Mouse (Mus musculus) kidney, postnatal 36 days (tissue): ENCODE data around the gene Slco3a1.

Experiments
- DNase-seq, 2 experiments: peaks; one replicate each; pipeline ENCODE4 v3.0.0; 2021 to 2022; ENCODE audit warnings: mixed read lengths in 2 of 2

The Slco3a1 gene

DNA sequence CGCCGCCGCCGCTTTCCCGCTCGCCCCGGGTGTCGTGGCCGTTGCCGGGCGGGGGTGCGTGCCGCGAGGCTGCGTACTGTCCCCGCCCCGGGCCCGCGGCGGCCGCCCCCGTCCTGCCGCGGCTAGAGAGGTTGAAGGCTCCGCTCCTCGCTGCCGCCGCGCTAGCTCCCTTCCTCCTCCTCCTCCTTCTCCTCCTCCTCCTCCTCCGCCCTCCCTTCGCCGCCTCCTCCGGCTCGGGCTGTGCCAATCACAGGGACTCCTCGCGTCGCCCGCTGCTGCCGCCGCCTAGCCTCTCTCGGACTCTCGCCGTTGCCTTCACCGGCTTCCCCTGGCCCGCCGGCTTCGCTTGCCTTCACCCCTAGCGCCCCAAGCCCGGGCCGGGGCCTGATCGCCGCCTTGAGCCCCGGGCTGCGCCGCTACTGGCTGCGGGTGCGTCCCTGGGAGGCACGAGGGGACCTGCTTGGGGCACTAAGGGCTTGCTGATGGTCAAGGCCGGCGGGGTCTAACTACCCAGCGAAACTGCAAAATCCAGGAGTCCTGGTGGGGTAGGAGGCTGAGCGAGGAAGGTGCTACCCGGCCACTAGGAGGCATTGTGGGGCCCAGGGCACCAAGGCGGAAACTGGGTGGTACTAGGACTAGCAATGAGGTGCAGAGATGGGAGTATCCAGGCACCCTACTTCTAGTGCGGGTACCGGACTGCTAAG lies at the start of gene Slco3a1:
Gene Slco3a1 (minus strand): TSS at position 173 of the 704 bp plus-strand sequence.
- DNase-seq, result peak; percentile 87 to 88

DNA sequence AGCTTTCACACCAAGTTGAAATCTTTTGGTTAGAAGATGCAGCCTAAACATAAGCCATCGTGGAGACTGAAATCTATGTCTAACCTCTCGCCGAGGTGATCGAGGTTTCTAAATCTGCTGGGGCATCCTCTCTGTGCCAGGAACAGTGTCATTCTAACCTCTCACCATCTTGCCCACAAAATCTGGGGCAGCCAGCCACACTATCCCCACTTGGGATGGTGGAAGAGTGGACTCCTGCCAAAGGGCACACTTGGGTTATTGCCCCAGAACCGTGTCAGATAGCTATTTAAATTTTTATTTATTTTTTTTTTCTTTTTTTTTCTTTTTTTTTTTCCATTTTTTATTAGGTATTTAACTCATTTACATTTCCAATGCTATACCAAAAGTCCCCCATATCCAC lies 46.4 kb upstream of the Slco3a1 start:
- no peak for DNase-seq

DNA sequence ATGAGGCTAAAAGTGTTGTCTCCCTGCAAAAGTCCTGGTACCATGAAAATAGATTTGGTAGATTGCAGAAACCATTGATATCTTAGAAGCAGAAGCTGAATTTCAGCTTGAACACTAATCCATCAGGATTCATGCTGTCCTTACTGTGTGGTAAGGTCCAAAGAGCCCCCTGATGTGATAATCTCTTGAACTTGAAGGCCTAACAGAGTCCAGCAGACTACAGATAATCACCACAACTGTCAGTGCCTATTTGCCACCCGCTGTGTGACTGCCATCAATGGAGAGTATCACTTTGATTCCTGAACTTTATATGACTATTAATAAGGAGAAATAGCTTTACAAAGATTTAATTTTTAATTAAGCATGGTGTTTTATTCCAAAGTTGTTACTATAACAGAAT lies 24.8 kb upstream of the Slco3a1 start:
- DNase-seq, result no peak

DNA sequence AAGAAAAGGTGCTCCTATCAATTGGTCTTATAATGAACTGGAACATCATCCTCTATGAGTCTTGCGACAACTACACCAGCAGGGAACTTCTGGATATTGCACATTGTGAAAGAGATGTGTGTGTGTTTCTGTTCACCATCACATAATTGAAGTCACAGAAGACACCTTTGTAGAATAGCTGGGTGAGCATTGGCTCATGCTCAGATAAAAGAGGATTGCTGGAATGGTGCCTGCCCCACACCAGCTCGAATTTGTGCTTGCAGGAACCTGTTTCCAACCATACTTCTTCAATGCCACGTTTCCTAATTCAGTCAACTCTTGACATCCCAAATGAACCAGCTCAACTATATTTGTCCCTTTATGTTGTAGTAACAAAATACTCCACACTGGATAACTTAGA lies 21.1 kb upstream of the Slco3a1 start:
- no peak for DNase-seq

DNA sequence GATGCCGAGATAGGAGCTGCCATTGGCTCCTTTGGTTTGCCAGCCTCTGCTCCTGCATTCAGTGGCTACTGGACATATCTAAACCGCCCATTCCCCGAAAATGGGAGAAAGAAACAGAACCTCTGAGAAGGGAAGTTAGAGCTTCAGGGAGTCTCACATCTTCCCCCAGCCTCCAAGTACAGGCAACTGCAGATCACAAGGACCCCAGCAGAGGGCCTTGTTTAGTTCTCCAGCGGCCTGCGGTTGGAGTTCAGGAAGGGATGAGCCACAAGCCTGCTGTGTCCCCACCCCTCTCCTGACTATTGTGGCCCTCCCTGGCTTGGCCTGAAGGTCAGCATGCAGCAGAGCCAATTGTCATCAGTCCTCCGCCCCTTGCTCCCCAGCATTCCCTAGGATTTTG lies 836 bp upstream of the Slco3a1 start:
- DNase-seq, result peak; percentile 70 to 81

DNA sequence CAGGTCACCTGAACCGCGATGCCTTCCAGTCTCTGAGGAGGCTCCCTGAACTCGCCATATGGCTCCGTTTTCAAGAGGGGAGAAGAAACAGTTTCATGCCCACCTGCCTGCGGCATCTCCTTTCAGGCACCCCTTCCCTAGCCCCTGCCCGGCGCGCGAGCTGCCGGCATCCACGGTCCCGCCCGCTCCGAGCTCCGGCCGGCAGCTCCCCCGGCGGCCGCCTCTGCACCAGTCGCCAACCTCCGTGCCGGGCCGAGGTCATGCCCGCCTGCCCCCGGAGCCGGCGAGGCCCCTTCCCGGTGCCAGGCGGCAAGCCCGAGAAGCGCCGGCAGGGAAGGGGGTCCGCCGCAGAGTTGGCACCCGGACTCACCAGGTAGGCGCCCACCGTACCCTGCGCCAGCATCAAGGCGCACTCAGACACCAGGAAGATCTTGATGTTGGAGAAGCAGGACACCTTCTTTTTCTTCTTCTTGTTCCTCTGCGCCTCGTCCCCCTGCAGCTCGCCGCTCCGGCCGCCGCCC lies 479 bp downstream of the Slco3a1 start:
- DNase-seq, result peak; percentile 46 to 79

DNA sequence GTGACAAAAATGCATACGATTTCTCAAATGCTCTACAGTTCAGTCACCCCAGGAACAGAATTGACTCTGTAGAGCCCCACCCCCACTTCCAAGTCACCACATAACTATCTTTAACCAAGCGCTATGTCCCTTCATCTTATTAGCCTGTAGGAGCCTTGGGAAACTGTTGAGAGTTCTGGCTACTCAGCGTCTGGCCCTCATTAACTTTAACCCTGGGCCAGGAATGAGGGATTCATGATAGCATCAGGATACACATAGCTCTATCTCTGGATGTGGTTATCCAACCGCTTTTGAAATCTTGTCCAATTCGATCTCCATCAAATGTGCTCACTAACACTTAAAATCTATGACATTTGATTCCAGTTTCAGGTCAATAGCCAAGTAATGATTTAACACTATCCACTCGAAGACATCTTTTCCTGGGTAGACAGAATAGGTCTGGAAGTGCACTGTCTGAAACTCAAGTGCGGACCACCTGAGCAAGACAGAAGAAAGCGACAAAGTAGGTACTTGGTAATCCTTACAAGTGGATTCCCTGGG lies 1.4 kb downstream of the Slco3a1 start:
- DNase-seq, result no peak

DNA sequence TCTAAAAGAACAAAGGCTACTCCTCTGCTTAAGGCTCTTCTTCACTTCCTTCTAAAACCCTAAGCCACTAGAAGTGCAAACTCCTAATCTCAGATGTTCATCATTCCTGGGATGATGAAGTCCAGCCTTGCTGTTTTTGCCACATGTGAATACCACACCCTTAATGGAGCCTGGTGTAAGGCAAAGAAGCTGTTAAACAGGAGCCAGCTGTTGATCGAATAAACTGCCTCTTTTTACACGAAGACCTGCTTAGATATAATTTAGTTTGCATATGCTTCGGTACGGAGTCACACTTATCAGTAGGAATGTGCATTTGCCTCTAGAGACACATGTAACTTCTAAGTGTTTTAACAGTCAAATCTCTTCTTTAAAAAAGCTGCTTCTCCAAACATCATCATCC lies 2.0 kb downstream of the Slco3a1 start:
- no peak for DNase-seq

DNA sequence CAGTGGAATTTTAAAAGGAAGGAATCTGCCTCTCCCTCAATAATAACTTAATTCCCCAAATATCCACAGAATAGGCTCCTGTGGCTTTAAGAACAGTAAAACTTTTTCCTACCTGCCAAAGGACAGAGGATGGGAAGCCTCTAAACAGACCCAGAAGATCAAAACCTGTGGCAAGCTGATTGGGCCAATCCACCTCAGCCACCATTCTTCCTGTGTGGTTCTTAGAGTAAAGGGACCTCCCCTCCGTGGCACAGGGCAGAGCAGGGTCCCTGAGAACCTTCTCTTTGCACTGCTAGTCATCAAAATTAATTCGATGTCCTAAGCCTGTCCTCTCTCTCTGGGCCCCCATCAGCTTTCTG lies 2.6 kb downstream of the Slco3a1 start:
- DNase-seq, result no peak

DNA sequence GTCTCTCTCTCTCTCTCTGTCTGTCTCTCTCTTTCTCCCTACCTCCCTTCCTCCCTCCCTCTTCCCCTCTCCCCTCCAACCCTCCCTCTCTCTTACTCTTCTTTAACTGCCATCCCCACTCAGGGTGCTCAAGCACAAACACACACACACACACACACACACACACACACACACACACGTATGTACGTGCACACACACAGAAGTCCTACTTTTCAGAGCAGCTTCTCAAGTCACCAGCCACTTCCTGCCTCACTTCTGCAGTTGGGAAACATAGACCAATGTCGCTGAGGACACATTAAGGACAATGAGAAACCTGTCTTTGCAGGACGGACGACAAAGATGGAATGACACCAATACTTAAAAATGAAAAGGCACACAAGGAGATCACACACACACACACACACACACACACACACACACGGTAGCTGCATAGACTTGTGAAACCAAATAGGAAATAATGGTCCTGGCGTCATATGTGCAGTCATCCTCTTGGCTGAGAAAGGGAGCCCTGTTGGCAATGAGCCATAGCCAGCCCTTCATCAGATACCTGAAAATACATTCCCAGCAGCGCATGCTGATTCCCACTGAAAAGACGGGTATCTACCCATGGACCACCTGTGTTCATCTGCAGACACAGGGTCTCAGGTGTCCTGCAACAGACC lies 3.1 kb downstream of the Slco3a1 start:
- peak in 1 of 2 experiments; percentile 34 for DNase-seq

DNA sequence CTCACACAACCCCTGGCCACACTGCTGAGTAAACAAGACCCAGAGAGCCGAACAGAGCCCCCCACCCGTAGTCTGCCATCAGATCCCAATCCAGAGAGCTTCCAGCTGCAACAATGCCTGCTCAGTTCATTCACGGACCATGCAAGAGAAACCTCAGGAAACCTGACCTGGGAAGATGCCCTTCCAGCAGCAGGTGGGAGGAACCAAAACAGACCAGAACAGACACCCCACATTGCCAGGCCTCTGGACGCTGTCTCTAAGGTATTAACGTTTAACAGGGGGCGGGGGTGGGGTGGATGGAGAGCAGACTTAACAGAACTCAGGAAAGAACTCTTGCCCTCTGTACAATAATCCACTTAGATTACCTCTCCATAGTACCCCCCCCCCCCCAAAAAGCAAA lies 4.9 kb downstream of the Slco3a1 start:
- DNase-seq, result peak in 1 of 2 experiments; percentile 46

DNA sequence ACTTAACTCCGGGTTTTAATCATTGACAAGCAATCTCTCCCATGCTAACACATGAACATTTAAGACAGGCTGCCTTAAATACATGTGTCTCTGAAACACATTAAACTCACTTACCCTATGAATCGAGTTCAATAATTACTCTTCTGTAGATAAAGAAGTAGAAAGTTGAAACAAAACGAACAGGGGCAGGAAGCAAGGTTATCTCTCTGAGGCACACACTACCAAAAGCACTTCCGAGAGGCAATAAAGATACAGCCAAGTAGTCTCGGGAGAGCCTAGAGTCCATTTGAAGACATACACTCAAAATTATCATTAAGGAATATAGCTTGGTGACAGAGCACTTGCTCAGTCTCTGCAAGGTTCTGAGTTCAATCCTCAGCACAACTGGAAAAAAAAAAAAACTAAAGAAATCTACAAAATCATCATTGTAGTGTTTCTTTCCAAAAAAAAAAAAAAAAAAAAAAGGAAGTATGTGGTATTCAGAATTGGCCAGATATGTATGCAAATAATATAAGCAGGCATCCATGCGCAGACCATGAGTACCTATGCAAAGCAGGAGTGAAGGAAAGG lies 5.5 kb downstream of the Slco3a1 start:
- no peak for DNase-seq

DNA sequence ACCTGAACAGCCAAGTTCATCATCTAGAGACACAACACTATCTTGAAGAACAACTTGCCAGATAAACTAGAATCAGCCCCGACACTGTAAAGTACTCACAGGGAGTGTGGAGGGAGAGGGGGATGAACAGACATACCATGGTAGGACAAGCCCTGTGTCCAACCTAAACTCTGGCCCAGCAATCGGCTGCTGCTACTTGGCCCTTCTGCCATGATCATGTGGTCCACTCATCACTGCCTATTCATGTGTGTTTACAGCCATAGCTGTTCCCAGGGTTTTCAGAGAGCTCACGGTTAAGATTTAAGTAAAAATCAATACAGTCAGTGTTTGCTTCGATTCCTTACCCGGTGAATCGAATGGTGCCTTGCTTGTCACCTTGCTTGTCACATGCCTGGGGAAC lies 7.9 kb downstream of the Slco3a1 start:
- no peak for DNase-seq

DNA sequence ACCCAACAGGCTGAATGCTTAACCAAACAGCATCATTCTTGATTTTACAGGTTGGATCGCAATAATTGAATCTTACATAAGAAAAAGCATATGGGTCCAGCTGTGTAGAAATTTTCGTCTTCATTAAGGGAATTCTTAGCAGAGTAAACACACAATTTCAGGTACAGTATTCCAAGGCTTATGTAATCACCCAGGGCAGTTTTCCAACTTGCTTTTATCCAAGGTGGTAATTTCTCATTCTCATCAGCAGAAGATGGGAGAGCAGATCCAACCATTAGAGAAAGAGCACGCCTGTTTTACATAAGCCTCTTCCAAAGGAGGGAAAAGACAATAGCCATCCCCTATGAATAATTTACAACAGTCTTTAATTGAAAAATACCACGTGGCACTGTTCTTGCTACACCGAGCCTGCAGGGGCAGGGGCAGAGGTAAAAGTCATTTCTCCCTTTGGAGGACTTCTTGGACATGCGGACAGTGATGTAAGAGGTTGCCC lies 9.0 kb downstream of the Slco3a1 start:
- DNase-seq, result no peak

DNA sequence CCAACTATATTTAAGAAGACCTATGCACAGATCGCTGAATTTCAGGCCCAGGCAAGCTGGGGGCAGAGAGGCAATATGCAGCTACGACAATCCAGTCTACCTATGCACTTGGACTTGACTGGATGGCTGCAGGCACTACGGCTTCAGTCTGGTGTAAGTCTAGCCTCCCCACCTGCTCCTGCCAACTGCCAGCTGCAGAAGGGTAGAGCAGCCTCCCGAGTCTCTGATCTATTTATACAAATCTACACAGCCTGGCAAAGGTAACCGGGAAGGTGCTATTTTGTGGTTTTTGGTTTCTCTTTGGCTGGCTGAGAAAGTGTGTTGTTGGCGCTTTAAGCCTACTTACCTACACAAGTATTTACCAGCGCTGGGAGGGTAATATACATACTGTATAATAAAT lies 10.3 kb downstream of the Slco3a1 start:
- no peak for DNase-seq

DNA sequence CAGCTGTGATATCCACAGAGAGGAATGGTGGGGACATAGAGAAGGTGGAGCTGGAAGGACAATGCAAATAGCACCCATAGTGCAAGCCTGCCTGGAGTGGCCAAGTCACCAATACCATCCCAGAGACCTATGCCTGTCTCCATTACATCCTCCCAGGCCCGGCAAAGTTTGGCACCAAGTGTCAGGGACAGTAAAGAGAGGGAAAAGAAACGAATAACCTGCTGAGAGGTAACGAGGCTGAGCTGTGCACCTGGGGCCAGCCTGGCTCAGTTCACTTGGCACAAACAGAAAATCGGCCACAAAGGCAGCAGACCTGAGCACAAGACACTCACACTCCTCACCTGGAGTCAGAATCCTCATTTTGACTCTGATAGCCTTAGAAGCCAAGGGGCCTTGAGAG lies 12.6 kb downstream of the Slco3a1 start:
- no peak for DNase-seq

DNA sequence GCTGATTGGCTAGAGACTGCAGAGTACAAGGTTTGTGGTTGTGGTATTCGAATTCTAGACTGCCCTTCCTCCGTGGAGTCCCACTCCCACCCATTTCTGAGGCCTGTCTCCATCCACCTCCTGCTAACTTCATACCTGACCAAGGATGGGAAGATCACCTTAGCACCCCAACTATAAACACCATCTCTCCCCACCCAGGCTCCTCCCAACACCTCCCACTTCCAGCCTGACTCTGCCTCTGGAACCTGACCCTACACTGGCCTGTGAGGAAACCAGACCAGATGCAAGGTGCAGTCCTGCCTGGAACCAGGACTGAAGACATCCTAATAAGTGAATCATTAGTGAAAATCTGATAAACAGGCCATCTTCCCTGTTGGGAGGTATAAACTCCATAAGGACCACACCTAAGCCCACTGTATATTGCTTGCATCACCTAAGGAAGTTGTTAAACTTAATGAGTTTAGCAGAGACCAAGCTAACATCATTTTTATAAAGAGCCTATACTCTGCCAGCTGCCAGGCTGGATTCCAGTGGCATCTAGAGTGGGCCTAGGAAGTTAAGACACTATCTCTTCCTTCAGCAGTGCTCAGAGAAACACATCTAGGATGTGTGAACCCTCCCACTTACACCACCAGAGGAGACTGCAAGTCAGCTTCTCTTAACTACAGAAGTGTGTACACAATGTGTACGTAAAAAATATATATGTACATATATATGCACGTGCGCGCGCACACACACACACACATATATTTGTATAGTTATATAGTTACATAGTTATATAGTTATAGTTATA lies 13.5 kb downstream of the Slco3a1 start:
- DNase-seq, result no peak

DNA sequence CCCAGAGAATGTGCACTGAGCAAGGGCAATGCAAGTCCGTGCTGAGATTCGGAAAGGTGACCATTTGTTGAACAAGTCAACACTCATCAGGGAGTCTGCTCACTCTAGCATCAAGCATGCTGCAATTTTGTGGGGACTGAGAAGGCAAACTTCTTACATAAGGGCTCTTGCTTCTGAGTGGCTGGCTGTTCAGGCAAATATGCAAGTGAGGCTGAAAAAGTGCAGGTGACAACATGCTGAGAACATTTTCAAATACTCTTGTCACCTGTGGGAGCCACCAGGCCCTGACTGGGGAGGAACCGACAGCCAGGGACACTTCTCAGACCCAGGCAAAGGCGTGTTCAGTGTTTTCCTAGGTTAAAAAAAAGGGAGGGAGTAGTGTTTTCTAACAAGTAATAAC lies 18.4 kb downstream of the Slco3a1 start:
- no peak for DNase-seq

DNA sequence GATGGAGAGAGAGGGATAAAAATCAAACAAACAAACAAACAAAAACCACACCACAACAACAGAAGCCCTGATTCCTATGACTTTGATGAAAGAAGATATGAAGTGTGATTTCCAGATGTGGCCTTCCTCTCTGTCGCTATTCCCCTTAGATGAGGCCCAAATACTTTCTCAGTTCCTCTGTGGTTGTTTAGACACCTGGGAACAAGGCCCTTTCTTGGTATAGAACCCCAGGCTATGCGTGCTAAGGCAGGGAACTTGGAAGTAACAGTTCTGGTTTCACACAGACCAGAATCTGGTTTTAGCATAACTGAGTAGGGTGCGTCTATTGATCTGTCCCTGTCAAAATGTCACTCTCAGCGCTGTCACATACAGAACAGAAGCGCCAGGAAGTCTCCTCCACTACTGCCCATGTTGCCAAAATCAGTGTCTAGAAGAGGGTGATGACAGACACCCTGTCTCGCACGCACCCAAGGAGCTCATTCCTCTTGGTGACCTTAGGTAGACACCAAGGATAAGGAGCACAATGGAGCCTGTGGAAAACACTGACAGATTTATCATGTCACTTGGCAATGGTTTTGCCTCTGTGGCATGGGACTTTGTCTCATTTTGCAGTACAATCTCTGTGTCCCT lies 23.0 kb downstream of the Slco3a1 start:
- DNase-seq, result no peak

DNA sequence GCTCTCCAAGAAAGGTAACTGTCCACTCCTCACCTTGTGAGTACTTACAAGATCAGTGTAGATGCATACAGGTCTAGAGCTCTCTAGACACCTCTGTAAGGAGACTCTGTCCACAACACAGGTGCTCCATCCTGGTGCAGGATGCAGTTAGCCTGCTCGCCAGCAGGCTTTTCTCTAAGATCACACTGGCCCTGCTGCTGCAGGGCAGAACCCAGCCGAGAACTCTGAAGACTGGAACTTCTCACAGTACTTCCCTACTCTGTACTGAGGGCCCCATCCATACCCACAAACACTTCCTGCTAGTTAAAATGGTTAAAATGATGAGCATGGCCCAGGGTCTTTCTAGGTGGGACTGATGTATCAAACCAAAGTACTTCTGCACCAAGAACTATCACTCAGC lies 24.7 kb downstream of the Slco3a1 start:
- no peak for DNase-seq

DNA sequence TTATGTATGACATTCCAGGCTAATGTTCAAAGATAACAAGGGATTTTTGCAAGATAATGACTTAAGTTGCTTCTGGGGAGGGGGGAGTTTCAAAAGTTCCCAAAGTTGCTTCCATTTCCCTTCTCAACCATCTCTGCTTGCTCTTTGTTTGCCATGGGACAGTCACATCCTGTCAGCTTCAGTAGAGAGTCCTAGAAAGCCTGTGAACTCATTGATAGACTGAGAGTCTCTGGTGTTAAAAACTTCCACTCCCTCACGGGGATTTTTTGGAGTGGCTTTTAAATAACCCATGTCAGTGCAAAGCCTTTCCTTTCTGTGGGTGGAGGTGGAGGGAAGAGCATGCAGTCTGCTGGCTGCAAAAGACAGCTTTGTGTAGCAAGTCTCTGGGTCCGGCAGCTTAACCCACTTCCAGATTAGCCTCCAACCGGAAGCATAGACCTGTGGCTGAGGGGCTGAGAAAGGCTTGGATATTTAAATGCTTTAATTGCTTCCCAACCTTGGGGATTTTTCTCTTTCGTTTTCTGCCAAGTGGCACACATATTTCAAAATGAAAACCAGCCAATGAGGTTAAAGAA lies 25.3 kb downstream of the Slco3a1 start:
- DNase-seq, result peak in 1 of 2 experiments; percentile 25

DNA sequence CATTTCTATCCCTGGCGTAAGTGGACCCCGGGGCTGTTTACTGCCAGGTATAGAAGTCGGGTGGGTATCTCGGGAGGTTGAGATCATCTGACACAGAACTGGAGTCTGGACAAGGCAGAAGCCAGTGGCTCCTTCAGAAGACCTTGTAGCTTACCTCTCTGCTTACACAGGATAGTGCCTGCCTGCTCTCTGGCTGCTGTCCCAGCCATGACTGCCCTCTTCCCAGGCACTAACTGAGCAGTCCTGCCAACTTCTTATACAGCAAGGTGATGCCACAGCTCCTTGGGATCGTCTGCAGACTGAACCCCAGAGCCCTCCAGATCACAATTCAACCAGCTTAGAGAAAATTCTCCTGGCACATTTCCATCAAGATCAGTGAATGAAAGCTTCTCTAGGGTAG lies 26.4 kb downstream of the Slco3a1 start:
- DNase-seq, result peak; percentile 42 to 45
